Mouse (Mus musculus): ENCODE measurements around the gene Ybx2.

Ybx2 gene

GRCm38 (mm10) chr11:69914917-69915430, 20.6 kb upstream of the Ybx2 start:
- peak in 1 of 2 experiments; percentile 61 for DNase-seq (ENCODE audit: low spot score in 2 of 2)

GRCm38 (mm10) chr11:69915667-69916627, 19.6 kb upstream of the Ybx2 start:
- DNase-seq (ENCODE audit: low spot score in 2 of 2), result peak; percentile 73 to 75

- DNase-seq (ENCODE audit: low spot score in 2 of 2), result peak; percentile 33 to 64
Measured at GRCm38 (mm10) chr11:69916652-69917378, 18.8 kb upstream of the Ybx2 start.

GRCm38 (mm10) chr11:69917379-69917948, 18.1 kb upstream of the Ybx2 start:
- DNase-seq (ENCODE audit: low spot score in 2 of 2), result peak in 1 of 2 experiments; percentile 53

DNA sequence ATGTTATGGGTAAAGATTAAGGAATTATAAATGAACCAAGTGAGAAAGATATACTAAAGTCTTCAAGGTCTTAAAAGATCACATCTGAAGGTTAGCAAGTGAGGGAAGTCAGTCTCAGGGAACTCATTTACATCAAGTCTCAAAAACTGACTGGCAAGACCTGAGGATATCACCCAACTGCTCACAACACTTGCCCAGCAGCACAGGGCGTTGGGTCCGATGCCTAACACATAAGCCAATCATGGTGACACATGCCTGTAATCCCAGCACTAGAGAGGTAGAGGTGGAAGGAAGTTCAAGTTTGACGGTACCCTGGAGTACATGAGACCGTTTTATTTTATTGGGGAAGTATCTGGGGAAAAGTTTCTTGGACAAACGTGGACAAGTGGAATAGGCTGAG, 17.5 kb upstream of the Ybx2 start:
- DNase-seq (ENCODE audit: low spot score in 2 of 2), result no peak

- peak in 1 of 2 experiments; percentile 18 for DNase-seq (ENCODE audit: low spot score in 2 of 2)
Measured at GRCm38 (mm10) chr11:69919053-69919452, 16.5 kb upstream of the Ybx2 start.

DNA sequence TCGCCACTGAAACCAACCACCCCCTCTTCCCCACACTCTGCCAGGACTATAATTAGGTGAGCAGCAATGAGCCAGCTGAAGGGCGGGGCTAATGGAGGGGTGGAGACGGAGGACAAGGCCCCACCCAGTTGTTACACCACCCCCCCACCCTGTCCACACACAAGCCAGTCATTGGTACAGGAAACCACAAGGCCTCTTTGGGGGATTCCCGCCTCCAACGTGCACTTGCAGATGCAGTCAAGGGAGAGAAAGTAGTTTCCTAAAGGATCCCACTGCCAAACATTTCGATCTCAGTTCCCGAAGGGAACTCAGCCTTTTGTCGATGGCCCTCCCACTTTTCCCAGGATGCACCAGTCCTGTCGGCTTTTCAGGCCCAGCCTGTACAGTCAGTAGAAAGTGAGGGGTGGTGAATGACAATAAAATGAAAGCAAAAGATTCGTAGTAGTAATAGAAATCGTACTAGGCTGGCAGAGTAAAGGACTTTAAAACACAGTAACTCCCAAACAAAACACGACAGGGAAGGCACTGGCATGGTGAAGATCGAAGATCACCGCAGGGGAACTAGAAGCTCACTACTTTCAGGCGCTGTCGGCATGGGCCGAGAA, 15.8 kb upstream of the Ybx2 start:
- DNase-seq (ENCODE audit: low spot score in 2 of 2), result peak; percentile 91

DNA sequence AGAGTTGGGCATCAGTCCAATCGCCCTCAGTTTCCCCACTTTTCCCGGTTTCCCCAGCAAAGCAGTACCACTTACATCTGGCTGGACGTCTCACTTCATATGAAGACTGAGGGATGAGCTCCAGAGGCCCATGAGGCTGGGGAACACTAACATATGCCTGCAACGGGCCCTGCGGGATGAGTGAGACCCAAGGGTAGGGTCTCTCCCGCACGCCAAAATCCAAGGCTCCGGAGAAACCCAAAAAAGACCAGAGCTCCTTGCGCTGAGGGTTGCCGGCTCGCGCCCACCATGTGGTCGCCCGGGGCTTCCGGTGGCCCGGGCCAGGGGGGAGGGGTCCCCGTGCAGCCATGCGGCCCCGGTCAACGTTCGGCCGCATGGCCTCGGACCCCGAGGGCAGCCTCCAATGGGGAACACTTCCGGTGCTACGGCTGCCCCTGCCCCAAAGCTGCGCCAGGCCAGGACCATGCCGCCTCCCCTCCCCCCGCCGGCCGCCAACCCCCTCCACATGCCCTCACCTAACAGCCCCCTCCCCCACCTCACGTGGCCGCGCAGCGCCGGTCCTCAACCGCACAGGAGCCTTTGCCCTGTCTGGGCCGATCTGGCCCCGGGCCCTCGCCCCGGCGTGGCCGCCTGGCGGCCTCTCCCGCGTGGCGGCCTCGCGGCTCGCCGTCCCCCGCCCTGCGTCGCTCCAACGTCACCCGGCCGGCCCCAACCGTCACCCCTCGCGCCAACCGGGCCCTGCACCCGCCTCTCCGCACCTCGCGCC, 15.1 kb upstream of the Ybx2 start:
- DNase-seq (ENCODE audit: low spot score in 2 of 2), result peak in 1 of 2 experiments; percentile 36

GRCm38 (mm10) chr11:69921114-69922011, 14.2 kb upstream of the Ybx2 start, which contains the start of gene Eif5a:
Gene Eif5a, minus strand, starts transcription at chr11:69921958.
- DNase-seq (ENCODE audit: low spot score in 2 of 2), result peak; percentile 100

DNA sequence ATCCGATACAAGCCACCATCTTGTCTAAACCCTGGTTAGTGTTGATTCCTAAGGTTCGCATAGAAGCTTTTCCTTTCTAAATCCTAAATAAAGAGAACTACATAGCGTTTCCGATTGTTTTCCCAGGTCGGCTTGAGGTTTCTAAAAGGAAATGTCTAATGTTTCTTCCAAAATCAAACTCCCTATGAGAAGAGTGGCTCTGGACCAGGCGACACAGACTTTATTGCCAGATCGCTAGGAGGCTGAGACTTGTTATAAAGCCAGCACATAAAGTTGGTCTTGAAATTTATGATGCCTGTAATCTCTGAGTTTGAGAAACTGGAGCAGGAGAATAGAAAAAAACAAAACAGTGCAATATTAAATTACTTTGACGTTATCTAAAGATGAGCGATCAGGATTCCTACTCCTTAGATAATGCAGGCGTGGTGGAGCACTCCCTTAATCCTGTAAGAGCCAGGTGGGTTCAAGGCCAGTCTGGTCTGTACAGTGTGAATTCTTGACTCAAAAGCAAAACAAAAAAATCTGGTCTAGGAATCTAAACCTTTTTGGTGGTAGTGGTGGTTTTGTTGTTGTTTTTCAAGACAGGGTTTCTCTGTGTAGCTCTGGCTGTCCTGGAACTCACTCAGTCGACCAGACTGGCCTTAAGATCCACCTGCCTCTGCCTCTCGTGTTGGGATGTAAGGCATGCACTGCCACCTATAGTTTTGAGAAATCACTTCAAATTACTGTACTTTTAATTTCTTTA, 13.4 kb upstream of the Ybx2 start:
- DNase-seq (ENCODE audit: low spot score in 2 of 2), result peak in 1 of 2 experiments; percentile 14

DNA sequence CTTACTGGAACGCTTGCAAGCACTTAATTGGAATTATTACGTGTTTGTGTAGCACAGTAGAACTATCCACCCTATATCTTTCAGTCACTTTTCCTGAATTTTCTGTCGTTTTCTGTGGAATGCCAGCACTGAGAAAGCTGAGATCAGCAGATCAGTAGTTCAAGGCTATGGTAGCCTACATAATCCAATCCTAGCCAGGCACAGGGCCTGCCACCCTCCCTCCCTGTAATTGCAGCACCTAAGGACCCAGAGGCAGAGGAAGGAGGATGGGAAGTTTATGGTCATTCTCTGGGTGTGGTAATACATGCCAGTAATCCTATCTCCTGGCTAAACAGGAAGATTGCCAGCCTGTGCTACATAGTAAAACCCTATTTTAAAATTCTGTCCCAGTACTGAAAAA, 12.8 kb upstream of the Ybx2 start:
- DNase-seq (ENCODE audit: low spot score in 2 of 2), result peak in 1 of 2 experiments; percentile 13

GRCm38 (mm10) chr11:69927501-69927900, 8.1 kb upstream of the Ybx2 start:
- no peak for DNase-seq (ENCODE audit: low spot score in 2 of 2)

- DNase-seq (ENCODE audit: low spot score in 2 of 2), result no peak
Measured at GRCm38 (mm10) chr11:69929712-69930111, 5.9 kb upstream of the Ybx2 start.

- peak in 1 of 2 experiments; percentile 59 for DNase-seq (ENCODE audit: low spot score in 2 of 2)
Measured at GRCm38 (mm10) chr11:69930176-69930575, 5.4 kb upstream of the Ybx2 start.

GRCm38 (mm10) chr11:69930967-69931537, 4.5 kb upstream of the Ybx2 start:
- peak; percentile 28 to 64 for DNase-seq (ENCODE audit: low spot score in 2 of 2)

DNA sequence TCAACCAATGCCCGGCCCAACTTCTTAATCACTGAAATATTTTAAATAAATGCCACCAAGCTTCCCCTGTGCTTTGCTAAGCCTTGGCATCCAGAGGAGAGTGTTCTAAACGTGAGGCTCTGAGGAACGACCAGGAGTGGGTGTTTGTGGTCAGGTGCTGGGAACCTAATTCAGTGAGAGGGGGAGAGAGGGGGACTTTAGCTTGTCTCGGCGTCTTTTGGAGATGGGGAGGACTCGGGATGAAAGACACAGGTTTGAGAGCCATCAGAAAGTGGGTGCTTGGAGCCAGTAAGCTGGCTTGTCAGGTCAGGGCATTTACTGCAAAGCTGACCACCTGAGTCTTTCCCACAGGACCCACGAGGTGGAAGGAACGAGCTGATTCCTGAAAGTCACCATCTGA, 3.8 kb upstream of the Ybx2 start:
- peak in 1 of 2 experiments; percentile 54 for DNase-seq (ENCODE audit: low spot score in 2 of 2)

DNA sequence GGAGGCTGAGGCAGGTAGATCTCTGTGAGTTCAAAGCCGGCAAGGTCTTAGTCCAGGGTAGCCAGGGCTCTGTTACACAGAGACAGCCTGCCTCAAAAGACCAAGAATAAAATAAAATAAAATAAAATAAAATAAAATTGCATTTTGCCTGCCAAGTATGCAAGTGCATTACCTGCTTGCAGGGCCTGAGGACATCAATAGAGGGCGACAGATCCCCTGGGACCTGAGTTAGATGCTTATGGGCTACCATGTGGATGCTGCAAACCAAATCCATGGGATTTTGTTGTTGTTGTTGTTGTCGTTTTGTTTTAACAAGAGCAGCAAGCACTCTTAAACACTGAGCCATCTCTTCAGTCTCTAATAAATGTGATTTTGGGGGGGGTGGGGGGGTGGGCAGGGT, 3.3 kb upstream of the Ybx2 start:
- peak; percentile 30 to 66 for DNase-seq (ENCODE audit: low spot score in 2 of 2)

GRCm38 (mm10) chr11:69933066-69933465, 2.5 kb upstream of the Ybx2 start:
- DNase-seq (ENCODE audit: low spot score in 2 of 2), result no peak

GRCm38 (mm10) chr11:69934169-69934568, 1.4 kb upstream of the Ybx2 start:
- DNase-seq (ENCODE audit: low spot score in 2 of 2), result peak; percentile 95 to 100
